Mouse (Mus musculus): ENCODE data around the gene Rasgrp1. TPM values are rescaled to one million over a fixed set of nuclear protein-coding genes. Genes with fewer than 3 reads are reported as not detected.

The Rasgrp1 gene
- polyA plus RNA-seq, 1 experiment from 2014 or later = 1.2 TPM

DNA sequence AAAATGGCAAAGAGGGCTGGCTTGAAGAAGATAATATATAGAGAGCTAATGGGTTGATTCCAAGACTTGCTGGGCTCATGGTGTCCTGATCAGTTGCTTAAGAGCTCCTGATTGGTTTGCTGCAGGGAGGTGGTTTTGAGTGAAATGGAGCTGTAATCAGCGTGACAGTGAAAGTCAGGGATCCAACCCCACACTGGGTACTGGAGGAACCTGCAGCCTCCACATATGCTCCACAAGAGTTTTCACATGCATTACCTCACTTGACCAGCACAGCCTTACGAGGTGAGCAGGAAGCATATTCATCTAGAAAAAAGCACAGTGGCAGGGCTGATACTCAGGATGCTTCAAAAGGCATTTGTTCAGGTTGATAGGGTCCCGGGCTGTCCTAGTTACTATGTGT, 21.6 kb downstream of the Rasgrp1 start:
- H3K9ac ChIP-seq = no peak overlapping the region
- H3K4me3 ChIP-seq = no peak overlapping the region
- no peaks in the 10 kb centered on the region for H3K27me3 ChIP-seq
- peaks cover 4% of the 10 kb centered on the region; the same call in 1 of the 2 replicates for H3K9me3 ChIP-seq
- no peaks in the 10 kb centered on the region for H3K4me1 ChIP-seq (replicated peaks)
- no peak for ATAC-seq (ENCODE audit: low FRiP score)
- 86% methylated on average over 3 of the region's 3 CpGs for WGBS
- no peaks in the 10 kb centered on the region for H3K36me3 ChIP-seq
- no peak overlapping the region for H3K27ac ChIP-seq
- H3K4me2 ChIP-seq = no peak overlapping the region

DNA sequence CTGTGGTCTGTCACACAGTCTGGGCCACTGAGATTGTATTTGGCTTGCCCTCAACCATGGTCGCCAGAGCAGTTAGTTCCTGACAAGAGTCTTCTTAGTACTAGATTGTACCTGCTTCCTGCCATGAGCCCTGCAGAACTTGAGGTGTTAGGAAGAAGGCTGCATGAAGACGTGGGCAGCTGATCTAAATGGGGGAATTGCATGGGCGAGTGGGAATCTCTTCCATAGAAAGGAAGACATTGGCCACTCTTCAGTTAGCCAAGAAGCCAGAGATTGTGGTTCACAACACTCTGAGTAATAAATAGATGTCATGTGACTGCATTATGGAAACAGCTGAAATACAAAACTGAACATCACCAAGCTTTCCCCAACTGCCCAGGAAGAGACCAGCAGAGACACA, 23.8 kb downstream of the Rasgrp1 start:
- no peak overlapping the region for H3K27ac ChIP-seq
- H3K9ac ChIP-seq = no peak overlapping the region
- no peaks in the 10 kb centered on the region for H3K4me1 ChIP-seq (replicated peaks)
- 90% methylated on average over 3 of the region's 3 CpGs for WGBS
- H3K36me3 ChIP-seq = no peaks in the 10 kb centered on the region
- no peaks in the 10 kb centered on the region for H3K27me3 ChIP-seq
- no peak overlapping the region for H3K4me3 ChIP-seq
- no peak for ATAC-seq (ENCODE audit: low FRiP score)
- H3K9me3 ChIP-seq = peaks cover 4% of the 10 kb centered on the region; the same call in 1 of the 2 replicates
- H3K4me2 ChIP-seq = no peak overlapping the region

DNA sequence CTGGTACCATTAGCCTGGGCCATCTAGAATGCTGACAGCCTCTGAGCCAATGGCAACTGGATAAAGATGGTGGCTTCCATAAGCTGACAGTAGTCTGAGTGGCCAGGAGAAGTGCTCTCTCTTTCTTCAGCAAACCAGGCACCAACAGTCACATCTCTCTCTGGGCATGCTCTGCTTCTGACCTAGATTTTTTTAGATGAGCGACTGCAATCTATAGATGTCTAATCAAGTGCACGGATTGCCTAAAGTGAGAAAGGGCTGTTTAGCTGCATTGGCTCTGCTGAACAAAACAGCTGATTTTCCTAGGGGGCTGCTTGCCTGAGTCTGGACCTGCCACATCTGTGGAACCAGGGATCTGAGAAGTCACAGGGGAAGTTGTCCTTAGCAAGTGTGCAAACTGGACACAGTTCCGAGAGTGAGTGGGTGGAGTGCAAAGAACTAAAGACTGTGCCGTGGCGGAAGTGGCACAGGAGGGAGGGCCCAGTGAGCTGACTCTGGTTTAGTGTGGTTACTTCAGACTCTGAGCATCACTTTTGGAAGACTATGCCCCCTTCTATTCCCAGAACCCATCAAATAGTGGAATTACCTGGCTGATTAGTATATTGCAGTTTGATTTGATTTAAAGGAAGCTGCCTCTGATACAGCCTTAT, 29.1 kb downstream of the Rasgrp1 start:
- Histone ChIP-seq H3K4me1 (replicated peaks) (peaks cover 10% of the 10 kb centered on the region; the same call in 1 of the 2 replicates), H3K36me3 (no peaks in the 10 kb centered on the region), H3K27me3 (no peaks in the 10 kb centered on the region), H3K9ac (no peak overlapping the region), H3K4me2 (no peak overlapping the region), H3K9me3 (peaks cover 4% of the 10 kb centered on the region; the same call in 1 of the 2 replicates), H3K27ac (no peak overlapping the region), H3K4me3 (no peak overlapping the region)
- 74% methylated on average over 5 of the region's 5 CpGs for WGBS
- ATAC-seq (ENCODE audit: low FRiP score) = no peak

DNA sequence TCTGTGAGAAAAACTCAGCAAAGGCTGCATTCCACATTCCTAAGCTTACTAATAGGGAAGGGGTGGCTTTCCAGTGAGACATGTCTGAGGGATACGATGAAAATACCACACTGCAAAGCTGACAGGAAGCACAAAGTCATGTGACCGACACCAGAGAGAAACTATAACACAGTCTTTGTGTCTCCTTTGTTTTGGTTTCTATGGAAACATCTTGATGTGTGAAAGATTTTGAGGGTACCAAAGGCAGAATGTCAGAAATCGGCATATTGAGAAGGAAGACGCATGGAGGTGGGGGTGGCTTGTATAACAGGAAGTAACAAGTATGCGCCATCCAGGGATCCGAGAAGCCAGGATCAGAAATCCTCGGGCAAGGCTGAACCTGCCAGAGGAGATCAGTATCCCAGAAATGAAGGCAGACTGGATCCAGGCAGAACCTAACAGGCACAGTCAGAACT, 30.3 kb downstream of the Rasgrp1 start:
- Histone ChIP-seq H3K36me3 (no peaks in the 10 kb centered on the region), H3K4me3 (no peak overlapping the region; the same call in 1 of the 2 replicates), H3K9me3 (peaks cover 4% of the 10 kb centered on the region; the same call in 1 of the 2 replicates), H3K4me2 (peak overlapping the region; percentile 36), H3K9ac (no peak overlapping the region), H3K27me3 (no peaks in the 10 kb centered on the region), H3K4me1 (replicated peaks) (peaks cover 10% of the 10 kb centered on the region; the same call in 1 of the 2 replicates), H3K27ac (0 out of 2 replicates have a peak overlapping the region, but pooled peaks have one; percentile 40)
- WGBS = 36% methylated on average over 7 of the region's 7 CpGs
- ATAC-seq (ENCODE audit: low FRiP score) = peak; percentile 78; the same call in 1 of the 2 replicates

DNA sequence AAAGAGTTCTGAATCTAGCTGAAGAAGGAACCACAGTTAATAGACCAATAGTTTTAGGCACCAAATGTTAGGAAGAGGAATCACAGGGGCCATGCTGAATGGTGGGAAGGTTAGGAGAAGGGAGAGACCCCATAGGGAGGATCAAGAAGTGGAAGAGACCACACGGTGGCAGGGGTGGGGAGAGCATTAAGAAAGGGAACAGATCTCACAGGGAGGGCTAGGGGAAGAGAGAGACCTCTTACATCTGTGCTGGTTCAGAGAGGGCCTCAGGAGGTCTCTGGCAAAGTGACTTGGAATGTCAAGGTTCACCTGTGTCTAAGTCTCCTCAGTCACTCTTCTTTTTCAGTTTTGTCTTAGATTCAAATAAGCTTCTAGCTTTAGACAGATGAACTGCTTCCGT, 30.8 kb downstream of the Rasgrp1 start:
- Histone ChIP-seq H3K4me3 (no peak overlapping the region), H3K9me3 (peaks cover 4% of the 10 kb centered on the region; the same call in 1 of the 2 replicates), H3K27ac (0 out of 2 replicates have a peak overlapping the region, but pooled peaks have one; percentile 40), H3K9ac (no peak overlapping the region), H3K27me3 (no peaks in the 10 kb centered on the region), H3K4me2 (peak overlapping the region; percentile 36), H3K36me3 (no peaks in the 10 kb centered on the region), H3K4me1 (replicated peaks) (peaks cover 10% of the 10 kb centered on the region; the same call in 1 of the 2 replicates)
- ATAC-seq (ENCODE audit: low FRiP score) = peak; percentile 36; the same call in 1 of the 2 replicates
- 50% methylated on average over 2 of the region's 2 CpGs for WGBS

GRCm38 (mm10) chr2:117311349-117311748, 31.5 kb downstream of the Rasgrp1 start:
- Histone ChIP-seq H3K9ac (no peak overlapping the region), H3K27ac (no peak overlapping the region), H3K9me3 (no peaks in the 10 kb centered on the region), H3K4me1 (replicated peaks) (peaks cover 10% of the 10 kb centered on the region; the same call in 1 of the 2 replicates), H3K4me2 (no peak overlapping the region), H3K27me3 (no peaks in the 10 kb centered on the region), H3K4me3 (no peak overlapping the region), H3K36me3 (no peaks in the 10 kb centered on the region)
- ATAC-seq (ENCODE audit: low FRiP score) = no peak
- 75% methylated on average over 1 of the region's 1 CpGs for WGBS

- no peaks in the 10 kb centered on the region for H3K9me3 ChIP-seq
- no peak overlapping the region for H3K4me3 ChIP-seq
- no peak overlapping the region for H3K9ac ChIP-seq
- no peak for ATAC-seq (ENCODE audit: low FRiP score)
- no peak overlapping the region for H3K4me2 ChIP-seq
- no peaks in the 10 kb centered on the region for H3K27me3 ChIP-seq
- H3K4me1 ChIP-seq (replicated peaks) = peaks cover 10% of the 10 kb centered on the region; the same call in 1 of the 2 replicates
- H3K27ac ChIP-seq = no peak overlapping the region
- WGBS = 91% methylated on average over 2 of the region's 2 CpGs
- no peaks in the 10 kb centered on the region for H3K36me3 ChIP-seq
Observed at GRCm38 (mm10) chr2:117309046-117309445, 33.8 kb downstream of the Rasgrp1 start.

- H3K4me1 ChIP-seq (replicated peaks) = peaks cover 10% of the 10 kb centered on the region; the same call in 1 of the 2 replicates
- H3K9ac ChIP-seq = no peak overlapping the region
- H3K27ac ChIP-seq = no peak overlapping the region
- no peak for ATAC-seq (ENCODE audit: low FRiP score)
- H3K27me3 ChIP-seq = no peaks in the 10 kb centered on the region
- H3K9me3 ChIP-seq = no peaks in the 10 kb centered on the region
- no peak overlapping the region for H3K4me3 ChIP-seq
- 95% methylated on average over 3 of the region's 3 CpGs for WGBS
- no peak overlapping the region for H3K4me2 ChIP-seq
- H3K36me3 ChIP-seq = no peaks in the 10 kb centered on the region
Observed at GRCm38 (mm10) chr2:117307959-117308358, 34.8 kb downstream of the Rasgrp1 start.

DNA sequence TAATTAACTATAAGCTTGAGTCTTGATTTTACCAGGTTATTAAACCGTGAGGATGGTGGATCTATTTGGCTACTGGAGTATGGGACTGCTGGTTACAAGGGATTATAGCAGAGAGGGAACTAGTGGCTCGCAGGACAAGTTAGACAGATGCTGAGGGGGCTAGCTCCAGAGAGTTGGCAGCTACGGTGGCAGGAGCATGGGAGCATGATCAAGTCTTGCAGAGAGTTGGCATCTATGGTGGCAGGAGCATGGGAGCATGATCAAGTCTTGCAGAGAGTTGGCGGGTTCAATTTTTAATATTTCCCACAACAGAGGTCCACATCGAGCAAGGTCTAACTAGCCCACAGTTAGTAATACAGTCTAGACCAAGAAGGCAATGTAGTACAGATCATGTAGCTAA, 37.9 kb downstream of the Rasgrp1 start:
- H3K4me1 ChIP-seq (replicated peaks) = no peaks in the 10 kb centered on the region
- no peak overlapping the region for H3K4me2 ChIP-seq
- no peak overlapping the region for H3K4me3 ChIP-seq
- ATAC-seq (ENCODE audit: low FRiP score) = no peak
- H3K27ac ChIP-seq = no peak overlapping the region
- H3K36me3 ChIP-seq = no peaks in the 10 kb centered on the region
- H3K9me3 ChIP-seq = no peaks in the 10 kb centered on the region
- no peaks in the 10 kb centered on the region for H3K27me3 ChIP-seq
- 92% methylated on average over 5 of the region's 5 CpGs for WGBS
- no peak overlapping the region for H3K9ac ChIP-seq

- Histone ChIP-seq H3K9me3 (no peaks in the 10 kb centered on the region), H3K27ac (no peak overlapping the region), H3K36me3 (no peaks in the 10 kb centered on the region), H3K4me2 (no peak overlapping the region), H3K9ac (no peak overlapping the region), H3K4me1 (replicated peaks) (no peaks in the 10 kb centered on the region), H3K4me3 (no peak overlapping the region), H3K27me3 (no peaks in the 10 kb centered on the region)
- 93% methylated on average over 12 of the region's 12 CpGs for WGBS
- ATAC-seq (ENCODE audit: low FRiP score) = no peak
Observed at GRCm38 (mm10) chr2:117303391-117304350, 39.1 kb downstream of the Rasgrp1 start.

GRCm38 (mm10) chr2:117299596-117300448, 43.0 kb downstream of the Rasgrp1 start:
- no peak overlapping the region for H3K4me3 ChIP-seq
- no peak overlapping the region for H3K9ac ChIP-seq
- H3K27ac ChIP-seq = no peak overlapping the region
- H3K4me1 ChIP-seq (replicated peaks) = no peaks in the 10 kb centered on the region
- H3K27me3 ChIP-seq = no peaks in the 10 kb centered on the region
- H3K9me3 ChIP-seq = no peaks in the 10 kb centered on the region
- no peaks in the 10 kb centered on the region for H3K36me3 ChIP-seq
- 87% methylated on average over 16 of the region's 16 CpGs for WGBS
- H3K4me2 ChIP-seq = no peak overlapping the region
- ATAC-seq (ENCODE audit: low FRiP score) = no peak

All from hindbrain, embryonic 13.5 days (tissue).